22 mouse cellular contexts compared by ENCODE assay signal in genomic region chr2:132934711-132935110, GRCm38 (mm10). TPM values are rescaled to one million over a fixed set of nuclear protein-coding genes. Genes with fewer than 3 reads are reported as not detected.
DNase-seq lines count a peak whose midpoint lies in the region; ATAC-seq and TF ChIP-seq lines count a peak whose summit lies in the region.
"Had no signal": no experiment of that assay in that cellular context is flagged by ENCODE, and none has a peak within 500 bp of the region (broad histone marks: within the 10 kb centered on the region; RNA-seq: fewer than 3 reads in every experiment).

No protein-coding gene starts in this region.

- no peak overlapping the region for H3K27ac ChIP-seq in kidney, embryonic 16.5 days (ENCODE audit: low read length)
- no peak overlapping the region for H3K27ac ChIP-seq in stomach, postnatal 0 days (replicated peaks)
- H3K27ac ChIP-seq: embryonic facial prominence, embryonic 10.5 days; embryonic facial prominence, embryonic 12.5 days; forebrain, embryonic 13.5 days; forebrain, embryonic 15.5 days had no signal

- H3K9ac ChIP-seq in kidney, embryonic 16.5 days (replicated peaks; ENCODE audit: low read length), result no peak overlapping the region
- H3K9ac ChIP-seq in stomach, postnatal 0 days (ENCODE audit: low read length), result no peak overlapping the region
- H3K9ac ChIP-seq: embryonic facial prominence, embryonic 12.5 days; forebrain, embryonic 13.5 days; forebrain, embryonic 15.5 days; forebrain, postnatal 0 days had no signal

- DNase-seq in cerebellum, postnatal 10 days, result peak; percentile 58
- no peak for DNase-seq in cerebellum, adult 11 months
- DNase-seq in kidney, adult 18-20 months, result peak; percentile 1
- peak; percentile 10 for DNase-seq in stomach, postnatal 0 days (ENCODE audit: low spot score)
- DNase-seq: adrenal gland, adult 8-10 months; adrenal gland, postnatal 14 days; adrenal gland, postnatal 36 days; B cell, adult 2 months; cerebellum, adult 18-20 months; cerebellum, adult 8-10 months; cerebellum, adult 9-11 months; cerebellum, postnatal 36 days; forebrain, postnatal 0 days had no signal

- H3K36me3 ChIP-seq in kidney, embryonic 16.5 days (ENCODE audit: insufficient read depth, low read length), result no peaks in the 10 kb centered on the region
- no peaks in the 10 kb centered on the region for H3K36me3 ChIP-seq in stomach, postnatal 0 days (ENCODE audit: control insufficient read depth, insufficient read depth, low read length)
- H3K36me3 ChIP-seq: embryonic facial prominence, embryonic 10.5 days; embryonic facial prominence, embryonic 12.5 days; forebrain, embryonic 15.5 days; G1E had no signal

- H3K4me1 ChIP-seq in kidney, embryonic 16.5 days (ENCODE audit: insufficient read depth, low read length), result no peaks in the 10 kb centered on the region
- no peaks in the 10 kb centered on the region for H3K4me1 ChIP-seq in stomach, postnatal 0 days (replicated peaks; ENCODE audit: control insufficient read depth, insufficient read depth)
- H3K4me1 ChIP-seq: embryonic facial prominence, embryonic 10.5 days; embryonic facial prominence, embryonic 12.5 days; forebrain, embryonic 15.5 days had no signal

- TF ChIP-seq CTCF in stomach, postnatal 0 days (IDR thresholded peaks at IDR 0.05; ENCODE audit: low read depth), result no peak

- no peak for TF ChIP-seq EP300 in stomach, postnatal 0 days (optimal IDR thresholded peaks at IDR 0.05)

- H3K9me3 ChIP-seq in kidney, embryonic 16.5 days (ENCODE audit: low read length), result 0 out of 2 replicates have a peak, but pooled peaks cover 5% of the 10 kb centered on the region
- H3K9me3 ChIP-seq in stomach, postnatal 0 days (ENCODE audit: control insufficient read depth, low read length), result no peaks in the 10 kb centered on the region
- H3K9me3 ChIP-seq: embryonic facial prominence, embryonic 10.5 days; embryonic facial prominence, embryonic 12.5 days; forebrain, embryonic 15.5 days; G1E had no signal

- no peak overlapping the region for H3K4me3 ChIP-seq in kidney, embryonic 16.5 days (ENCODE audit: low read length)
- no peak overlapping the region for H3K4me3 ChIP-seq in stomach, postnatal 0 days (ENCODE audit: low read depth, low read length)
- H3K4me3 ChIP-seq: embryonic facial prominence, embryonic 10.5 days; embryonic facial prominence, embryonic 12.5 days; forebrain, embryonic 13.5 days; forebrain, embryonic 15.5 days had no signal

- no peaks in the 10 kb centered on the region for H3K27me3 ChIP-seq in kidney, embryonic 16.5 days (ENCODE audit: insufficient read depth, low read length)
- no peaks in the 10 kb centered on the region for H3K27me3 ChIP-seq in stomach, postnatal 0 days (ENCODE audit: control insufficient read depth, insufficient read depth, low read length)
- H3K27me3 ChIP-seq: embryonic facial prominence, embryonic 12.5 days; forebrain, embryonic 13.5 days; forebrain, embryonic 15.5 days had no signal

- no peak for ATAC-seq in kidney, embryonic 16.5 days (ENCODE audit: low FRiP score, low TSS enrichment)
- ATAC-seq in stomach, postnatal 0 days (ENCODE audit: low FRiP score, low TSS enrichment), result no peak
- ATAC-seq: activated CD4-positive, CD25-positive, alpha-beta regulatory T cell, adult 4 months; CD4-positive, CD25-positive, alpha-beta regulatory T cell, adult 4 months; forebrain, embryonic 13.5 days; forebrain, embryonic 15.5 days; forebrain, postnatal 0 days; Patski had no signal

- no peak overlapping the region for H3K4me2 ChIP-seq in kidney, embryonic 16.5 days (replicated peaks; ENCODE audit: low read depth, low read length)
- no peak overlapping the region for H3K4me2 ChIP-seq in stomach, postnatal 0 days (replicated peaks; ENCODE audit: low read depth)
- H3K4me2 ChIP-seq: embryonic facial prominence, embryonic 12.5 days; forebrain, embryonic 13.5 days; forebrain, embryonic 15.5 days had no signal

- 92% methylated on average over 4 of the region's 4 CpGs for WGBS in kidney, embryonic 16.5 days
- 91% methylated on average over 4 of the region's 4 CpGs for WGBS in stomach, postnatal 0 days

RNA-seq across cellular contexts. Expression of gene Fermt1, which starts 11.0 kb away (rescaled TPM):
- polyA plus RNA-seq in kidney, embryonic 16.5 days (2015; fragmentation: Nextera tagmentation; extraction: Ambion mirVana), result 13.7 and 15.8 TPM in 2 replicates
- 56.4 and 62.8 TPM in 2 replicates for polyA plus RNA-seq in stomach, postnatal 0 days (2015; fragmentation: Nextera tagmentation; extraction: Ambion mirVana)
- polyA plus RNA-seq: activated CD4-positive, CD25-positive, alpha-beta regulatory T cell, adult 4 months; forebrain, embryonic 13.5 days; forebrain, embryonic 15.5 days; forebrain, postnatal 0 days; G1E had no signal

RNA-seq across cellular contexts. Expression of gene Lrrn4, which starts 54.0 kb away (rescaled TPM):
- polyA plus RNA-seq in kidney, embryonic 16.5 days (2015; fragmentation: Nextera tagmentation; extraction: Ambion mirVana), result 1.0 and 1.7 TPM in 2 replicates
- 5.9 and 8.5 TPM in 2 replicates for polyA plus RNA-seq in stomach, postnatal 0 days (2015; fragmentation: Nextera tagmentation; extraction: Ambion mirVana)
- polyA plus RNA-seq: G1E, Patski had no signal
